Mouse (Mus musculus): ENCODE measurements around the gene Plrg1. TPM values are rescaled to one million over a fixed set of nuclear protein-coding genes. Genes with fewer than 3 reads are reported as not detected.

Plrg1 gene
- polyA plus RNA-seq, 2 experiments = 93.3 to 101 TPM

- H3K4me2 ChIP-seq (replicated peaks; ENCODE audit: low read depth, low read length, severe bottlenecking) = no peak overlapping the region
- no peaks in the 10 kb centered on the region for H3K9me3 ChIP-seq (ENCODE audit: control insufficient read depth, low read length)
- TF ChIP-seq POLR2A (IDR thresholded peaks at IDR 0.05; ENCODE audit: borderline replicate concordance, extremely low read depth, insufficient read depth, insufficient read length) = no peak
- no peak for ATAC-seq (ENCODE audit: low FRiP score, low read depth)
- H3K9ac ChIP-seq (ENCODE audit: low read depth, low read length, severe bottlenecking) = no peak overlapping the region
- no peak overlapping the region for H3K27ac ChIP-seq (replicated peaks; ENCODE audit: low read depth, low read length)
- 90% methylated on average over 5 of the region's 5 CpGs for WGBS
- H3K4me1 ChIP-seq (ENCODE audit: control insufficient read depth, insufficient read depth, low read length) = peaks cover 10% of the 10 kb centered on the region
- H3K4me3 ChIP-seq (replicated peaks; ENCODE audit: low read length) = no peak overlapping the region
- no peaks in the 10 kb centered on the region for H3K27me3 ChIP-seq (ENCODE audit: control insufficient read depth, insufficient read depth, low read length)
- peaks cover 2% of the 10 kb centered on the region for H3K36me3 ChIP-seq (ENCODE audit: control insufficient read depth, insufficient read depth, low read length)
- no peak for DNase-seq (ENCODE audit: low spot score)
Observed at GRCm38 (mm10) chr3:83052102-83052501, 3.2 kb upstream of the Plrg1 start.

- no peak for TF ChIP-seq POLR2A (IDR thresholded peaks at IDR 0.05; ENCODE audit: borderline replicate concordance, extremely low read depth, insufficient read depth, insufficient read length)
- no peak overlapping the region for H3K4me3 ChIP-seq (replicated peaks; ENCODE audit: low read length)
- H3K36me3 ChIP-seq (ENCODE audit: control insufficient read depth, insufficient read depth, low read length) = peaks cover 10% of the 10 kb centered on the region
- 88% methylated on average over 7 of the region's 7 CpGs for WGBS
- no peak overlapping the region for H3K9ac ChIP-seq (ENCODE audit: low read depth, low read length, severe bottlenecking)
- peaks cover 10% of the 10 kb centered on the region for H3K4me1 ChIP-seq (ENCODE audit: control insufficient read depth, insufficient read depth, low read length)
- ATAC-seq (ENCODE audit: low FRiP score, low read depth) = no peak
- no peak overlapping the region for H3K27ac ChIP-seq (replicated peaks; ENCODE audit: low read depth, low read length)
- no peaks in the 10 kb centered on the region for H3K9me3 ChIP-seq (ENCODE audit: control insufficient read depth, low read length)
- no peak for DNase-seq (ENCODE audit: low spot score)
- no peaks in the 10 kb centered on the region for H3K27me3 ChIP-seq (ENCODE audit: control insufficient read depth, insufficient read depth, low read length)
- H3K4me2 ChIP-seq (replicated peaks; ENCODE audit: low read depth, low read length, severe bottlenecking) = no peak overlapping the region
Observed at GRCm38 (mm10) chr3:83053126-83053525, 2.2 kb upstream of the Plrg1 start.

GRCm38 (mm10) chr3:83053758-83054157 lies 1.6 kb upstream of the Plrg1 start:
- Histone ChIP-seq H3K27ac (replicated peaks; ENCODE audit: low read depth, low read length) (no peak overlapping the region), H3K9ac (ENCODE audit: low read depth, low read length, severe bottlenecking) (no peak overlapping the region), H3K4me2 (replicated peaks; ENCODE audit: low read depth, low read length, severe bottlenecking) (no peak overlapping the region), H3K36me3 (ENCODE audit: control insufficient read depth, insufficient read depth, low read length) (peaks cover 17% of the 10 kb centered on the region), H3K4me1 (ENCODE audit: control insufficient read depth, insufficient read depth, low read length) (peaks cover 10% of the 10 kb centered on the region), H3K4me3 (replicated peaks; ENCODE audit: low read length) (no peak overlapping the region), H3K9me3 (ENCODE audit: control insufficient read depth, low read length) (no peaks in the 10 kb centered on the region), H3K27me3 (ENCODE audit: control insufficient read depth, insufficient read depth, low read length) (no peaks in the 10 kb centered on the region)
- ATAC-seq (ENCODE audit: low FRiP score, low read depth) (no peak), DNase-seq (ENCODE audit: low spot score) (peak; percentile 38)
- TF ChIP-seq POLR2A (IDR thresholded peaks at IDR 0.05; ENCODE audit: borderline replicate concordance, extremely low read depth, insufficient read depth, insufficient read length) = no peak
- WGBS = 29% methylated on average over 10 of the region's 10 CpGs

- no peak overlapping the region for H3K9ac ChIP-seq (ENCODE audit: low read depth, low read length, severe bottlenecking)
- peak; percentile 31 for ATAC-seq (ENCODE audit: low FRiP score, low read depth)
- H3K27ac ChIP-seq (replicated peaks; ENCODE audit: low read depth, low read length) = no peak overlapping the region
Observed at GRCm38 (mm10) chr3:83054759-83055158, 563 bp upstream of the Plrg1 start.

GRCm38 (mm10) chr3:83057046-83057445 lies 1.7 kb downstream of the Plrg1 start:
- no peak overlapping the region for H3K4me2 ChIP-seq (replicated peaks; ENCODE audit: low read depth, low read length, severe bottlenecking)
- no peak overlapping the region for H3K27ac ChIP-seq (replicated peaks; ENCODE audit: low read depth, low read length)
- no peak for TF ChIP-seq POLR2A (IDR thresholded peaks at IDR 0.05; ENCODE audit: borderline replicate concordance, extremely low read depth, insufficient read depth, insufficient read length)
- no peak for ATAC-seq (ENCODE audit: low FRiP score, low read depth)
- H3K36me3 ChIP-seq (ENCODE audit: control insufficient read depth, insufficient read depth, low read length) = peaks cover 49% of the 10 kb centered on the region
- H3K4me1 ChIP-seq (ENCODE audit: control insufficient read depth, insufficient read depth, low read length) = peaks cover 10% of the 10 kb centered on the region
- no peak for DNase-seq (ENCODE audit: low spot score)
- no peak overlapping the region for H3K4me3 ChIP-seq (replicated peaks; ENCODE audit: low read length)
- H3K9ac ChIP-seq (ENCODE audit: low read depth, low read length, severe bottlenecking) = no peak overlapping the region
- no peaks in the 10 kb centered on the region for H3K9me3 ChIP-seq (ENCODE audit: control insufficient read depth, low read length)
- 96% methylated on average over 2 of the region's 2 CpGs for WGBS
- no peaks in the 10 kb centered on the region for H3K27me3 ChIP-seq (ENCODE audit: control insufficient read depth, insufficient read depth, low read length)

More at GRCm38 (mm10) chr3:83054759-83055158, 563 bp upstream of the Plrg1 start:
- 35% methylated on average over 13 of the region's 13 CpGs for WGBS
- no peak for TF ChIP-seq POLR2A (IDR thresholded peaks at IDR 0.05; ENCODE audit: borderline replicate concordance, extremely low read depth, insufficient read depth, insufficient read length)
- Histone ChIP-seq H3K27me3 (ENCODE audit: control insufficient read depth, insufficient read depth, low read length) (no peaks in the 10 kb centered on the region), H3K36me3 (ENCODE audit: control insufficient read depth, insufficient read depth, low read length) (peaks cover 27% of the 10 kb centered on the region), H3K4me1 (ENCODE audit: control insufficient read depth, insufficient read depth, low read length) (peaks cover 10% of the 10 kb centered on the region), H3K4me2 (replicated peaks; ENCODE audit: low read depth, low read length, severe bottlenecking) (peak overlapping the region; percentile 41), H3K4me3 (replicated peaks; ENCODE audit: low read length) (peak overlapping the region; percentile 83), H3K9me3 (ENCODE audit: control insufficient read depth, low read length) (no peaks in the 10 kb centered on the region)
- no peak for DNase-seq (ENCODE audit: low spot score)

GRCm38 (mm10) chr3:83067920-83068319 lies 12.6 kb downstream of the Plrg1 start:
- 81% methylated on average over 9 of the region's 9 CpGs for WGBS
- no peaks in the 10 kb centered on the region for H3K4me1 ChIP-seq (ENCODE audit: control insufficient read depth, insufficient read depth, low read length)
- H3K27ac ChIP-seq (replicated peaks; ENCODE audit: low read depth, low read length) = no peak overlapping the region
- no peak for DNase-seq (ENCODE audit: low spot score)
- no peak overlapping the region for H3K4me3 ChIP-seq (replicated peaks; ENCODE audit: low read length)
- no peaks in the 10 kb centered on the region for H3K9me3 ChIP-seq (ENCODE audit: control insufficient read depth, low read length)
- H3K9ac ChIP-seq (ENCODE audit: low read depth, low read length, severe bottlenecking) = no peak overlapping the region
- ATAC-seq (ENCODE audit: low FRiP score, low read depth) = no peak
- no peaks in the 10 kb centered on the region for H3K27me3 ChIP-seq (ENCODE audit: control insufficient read depth, insufficient read depth, low read length)
- H3K36me3 ChIP-seq (ENCODE audit: control insufficient read depth, insufficient read depth, low read length) = peaks cover 72% of the 10 kb centered on the region
- no peak overlapping the region for H3K4me2 ChIP-seq (replicated peaks; ENCODE audit: low read depth, low read length, severe bottlenecking)
- no peak for TF ChIP-seq POLR2A (IDR thresholded peaks at IDR 0.05; ENCODE audit: borderline replicate concordance, extremely low read depth, insufficient read depth, insufficient read length)
